Mouse (Mus musculus): ENCODE data around the gene Plxnd1.

Plxnd1 gene

DNA sequence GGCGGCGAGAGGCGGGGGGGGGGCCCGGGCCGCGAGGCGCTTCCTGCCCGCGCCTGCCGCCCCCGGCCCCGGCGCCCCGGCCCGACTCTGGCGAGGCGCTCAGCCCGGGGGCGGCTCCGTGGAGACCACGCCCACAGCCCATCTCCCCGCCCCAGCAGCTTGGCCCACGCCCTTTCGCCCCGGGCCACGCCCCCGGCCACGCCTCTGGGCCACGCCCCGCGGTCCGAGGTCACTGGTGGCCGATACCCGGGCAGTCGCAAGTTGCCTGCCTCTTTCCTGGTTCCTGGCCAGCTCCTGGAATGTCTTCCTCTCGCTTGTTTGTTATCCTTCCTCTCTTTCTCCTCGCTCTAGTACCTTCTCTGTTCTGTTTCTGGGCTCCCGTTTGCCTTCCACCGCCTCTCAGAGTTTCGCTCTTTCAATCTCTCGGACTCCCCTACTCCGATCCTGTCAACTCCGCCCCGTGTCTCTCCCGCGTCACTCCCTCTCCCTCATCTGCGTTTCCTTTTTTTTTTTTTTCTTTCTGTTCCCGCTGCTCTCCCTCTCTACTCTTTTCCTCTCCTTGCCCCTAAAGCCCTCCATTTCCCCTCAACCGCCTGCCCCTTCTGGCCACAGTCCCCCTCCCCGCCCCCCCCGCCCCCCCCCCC is at the start of gene Plxnd1:
Gene Plxnd1, minus strand, starts transcription at position 129 of the 644 bp plus-strand sequence.
- peak; percentile 91 for DNase-seq

GRCm38 (mm10) chr6:116044039-116044438 is 49.2 kb upstream of the Plxnd1 start:
- DNase-seq: no peak

GRCm38 (mm10) chr6:116038222-116038621 is 43.4 kb upstream of the Plxnd1 start:
- DNase-seq: no peak

- DNase-seq: no peak
These were observed 42.6 kb upstream of the Plxnd1 start for GRCm38 (mm10) chr6:116037281-116037831.

- DNase-seq: no peak
These were observed 41.8 kb upstream of the Plxnd1 start for GRCm38 (mm10) chr6:116036555-116036954.

GRCm38 (mm10) chr6:116031052-116031451 is 36.2 kb upstream of the Plxnd1 start:
- no peak for DNase-seq

DNA sequence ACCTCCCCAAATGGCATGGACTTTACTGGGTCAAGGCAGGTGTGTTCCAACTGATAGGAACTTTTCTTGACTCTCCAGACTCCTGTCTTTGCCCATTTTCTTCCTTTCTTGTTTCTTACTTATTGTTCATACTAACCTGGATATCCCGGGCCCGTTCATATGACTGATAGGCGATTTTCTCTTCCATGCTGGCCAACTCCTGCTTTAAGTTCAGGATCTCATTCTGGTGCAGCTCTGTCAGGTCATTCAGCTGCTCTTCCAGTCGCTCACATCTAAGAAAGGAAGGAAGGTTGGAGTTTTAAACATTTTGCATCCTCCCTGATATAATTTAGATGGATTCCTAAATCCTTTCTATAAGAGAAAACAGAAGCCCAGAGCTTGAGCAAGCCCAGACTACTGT is 29.9 kb upstream of the Plxnd1 start:
- DNase-seq: no peak

GRCm38 (mm10) chr6:116021961-116022485 is 27.2 kb upstream of the Plxnd1 start:
- peak; percentile 24 for DNase-seq

DNA sequence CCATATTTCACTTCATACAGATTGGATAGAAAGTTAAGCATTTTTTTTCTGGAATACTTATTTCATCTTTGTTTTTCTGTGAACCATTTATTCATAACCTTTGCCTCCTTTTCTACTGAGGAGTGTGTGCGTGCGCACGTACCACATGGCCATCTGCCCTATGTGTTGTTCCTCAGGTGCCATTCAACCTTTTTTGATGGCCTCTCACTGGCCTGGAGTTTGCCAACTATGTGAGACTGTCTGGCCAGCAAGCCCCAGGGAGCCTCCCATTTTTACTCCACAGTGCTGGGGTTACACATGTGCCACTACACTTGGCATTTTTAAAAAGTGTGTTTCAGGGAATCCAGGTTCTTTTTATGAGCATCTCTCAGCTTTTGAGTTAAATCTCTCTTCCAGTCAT is 21.1 kb upstream of the Plxnd1 start:
- no peak for DNase-seq

GRCm38 (mm10) chr6:116014111-116014510 is 19.3 kb upstream of the Plxnd1 start:
- no peak for DNase-seq

DNA sequence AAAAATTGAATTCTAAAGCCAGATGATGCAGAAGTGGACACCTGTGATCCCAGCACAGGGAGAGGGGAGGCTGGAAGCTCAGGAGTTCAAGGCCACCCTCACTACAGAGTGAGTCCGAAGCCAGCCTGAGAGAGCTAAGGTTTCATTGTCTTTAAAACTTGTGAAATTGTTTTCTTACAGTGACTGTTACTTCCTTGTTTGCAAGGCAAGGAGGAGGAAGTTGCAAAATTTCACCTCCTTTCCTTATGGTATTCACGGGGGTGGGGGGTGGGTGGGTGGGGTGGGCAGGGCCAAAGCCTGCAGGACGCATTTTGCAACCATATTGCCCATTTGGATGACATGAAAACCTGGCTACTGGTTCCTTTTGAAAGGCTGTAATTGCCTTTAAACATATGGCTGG is 18.9 kb upstream of the Plxnd1 start:
- DNase-seq: no peak

DNA sequence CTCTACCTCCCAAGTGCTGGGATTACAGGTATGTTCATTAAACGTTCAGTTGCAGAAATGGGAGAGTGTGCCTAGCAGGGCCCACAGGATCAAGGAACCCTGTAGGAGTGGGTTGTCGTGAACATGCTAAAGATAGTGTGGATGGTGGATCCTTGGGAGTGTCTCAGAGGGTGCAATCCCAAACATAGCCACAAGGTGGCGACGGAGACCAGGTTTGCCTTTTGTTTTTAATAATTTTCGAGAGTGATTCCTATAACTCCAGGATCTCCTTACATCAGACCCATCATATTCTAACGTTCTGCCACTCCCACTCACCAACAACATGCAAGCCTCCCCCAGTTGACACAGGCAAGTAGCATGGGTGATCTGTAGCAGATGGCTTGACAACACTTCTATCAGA is 15.7 kb upstream of the Plxnd1 start:
- DNase-seq: peak; percentile 80

GRCm38 (mm10) chr6:116009426-116009825 is 14.6 kb upstream of the Plxnd1 start:
- DNase-seq: no peak

DNA sequence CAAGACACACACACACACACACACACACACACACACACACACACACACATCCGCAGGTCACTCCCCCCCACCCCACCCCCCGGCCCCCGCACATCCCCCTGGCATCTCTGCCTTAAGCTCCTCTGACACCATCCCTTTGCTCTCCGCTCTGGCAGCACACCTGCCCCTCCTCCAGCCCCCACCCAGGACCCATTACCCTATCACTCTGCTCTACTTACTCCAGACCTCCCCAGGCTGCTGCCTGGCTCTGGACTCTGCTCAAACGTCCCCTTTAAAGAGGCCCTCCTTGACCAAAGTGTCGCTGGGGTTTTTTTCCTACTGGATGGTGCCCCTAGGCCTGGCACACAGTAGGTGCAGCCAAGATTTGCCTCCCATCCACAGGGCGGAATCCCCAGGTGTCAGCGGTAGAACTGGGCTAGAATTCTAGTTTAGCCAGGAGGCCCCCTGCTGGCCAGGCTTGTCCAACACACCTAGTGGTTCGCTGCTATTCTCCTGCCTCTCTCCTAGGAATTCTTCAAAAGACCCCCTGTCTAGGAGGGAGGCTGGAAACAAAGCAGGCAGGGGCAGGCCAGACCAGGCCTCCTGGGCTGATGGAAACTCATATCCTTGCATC is 12.9 kb upstream of the Plxnd1 start:
- DNase-seq: peak; percentile 81

GRCm38 (mm10) chr6:116006731-116007130 is 11.9 kb upstream of the Plxnd1 start:
- DNase-seq: no peak

GRCm38 (mm10) chr6:116005959-116006288 is 11.1 kb upstream of the Plxnd1 start:
- no peak for DNase-seq

DNA sequence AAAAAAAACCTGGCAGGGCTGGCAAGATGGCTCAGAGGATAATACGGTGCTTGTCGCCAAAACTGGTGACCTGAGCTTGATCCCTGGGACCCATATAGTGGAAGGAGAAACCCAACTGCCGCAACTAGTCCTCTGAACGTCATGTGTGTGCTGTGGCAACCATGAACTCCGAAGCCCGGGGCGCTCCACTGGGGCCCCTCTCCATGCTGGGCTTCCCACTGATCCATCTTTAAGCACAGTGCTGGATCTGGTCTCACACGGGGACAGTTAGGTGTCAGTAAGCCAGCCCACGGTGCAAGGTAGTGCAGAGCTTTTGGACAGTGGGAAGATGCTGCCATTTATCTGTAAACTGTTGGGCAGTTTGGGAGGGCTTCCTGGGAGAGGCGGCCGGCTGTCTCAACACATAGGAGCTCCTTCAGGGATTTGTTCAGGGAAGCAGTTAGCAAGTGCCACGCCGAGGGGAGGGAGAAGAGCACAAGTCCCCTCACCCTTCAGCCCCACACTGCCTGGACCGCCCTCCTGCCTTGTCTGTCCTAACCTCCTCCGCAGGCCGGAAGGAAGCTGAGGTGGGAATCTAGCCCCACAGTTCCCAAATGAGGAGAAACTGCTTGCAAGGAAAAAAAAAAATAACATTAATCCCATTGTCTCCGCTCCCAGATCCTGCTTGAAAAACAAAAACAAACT is 10.6 kb upstream of the Plxnd1 start:
- DNase-seq: no peak

GRCm38 (mm10) chr6:116004716-116005115 is 9.9 kb upstream of the Plxnd1 start:
- no peak for DNase-seq

DNA sequence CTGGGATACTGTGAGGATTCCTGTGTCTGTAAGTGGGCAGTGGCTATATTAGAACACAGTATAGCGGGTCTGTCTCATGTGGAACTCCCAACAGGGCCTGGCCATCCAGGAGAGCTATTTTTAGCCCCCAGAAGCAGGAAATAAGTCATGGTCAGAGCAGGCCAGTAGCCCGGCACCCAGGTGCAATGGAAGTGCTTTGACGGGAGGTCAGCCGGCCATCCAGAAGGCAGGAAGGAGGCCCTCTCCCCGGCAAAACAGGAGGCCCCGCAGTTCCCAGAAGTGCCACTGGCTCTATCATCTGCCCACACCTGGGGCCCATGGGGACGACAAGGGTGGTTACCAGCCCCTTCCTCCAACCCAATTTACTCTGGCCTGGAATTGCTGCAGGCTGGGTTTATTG is 9.3 kb upstream of the Plxnd1 start:
- DNase-seq: no peak

GRCm38 (mm10) chr6:116003516-116003915 is 8.7 kb upstream of the Plxnd1 start:
- DNase-seq: no peak

GRCm38 (mm10) chr6:116002311-116003104 is 7.7 kb upstream of the Plxnd1 start:
- DNase-seq: no peak

- DNase-seq: no peak
These were observed 6.0 kb upstream of the Plxnd1 start for GRCm38 (mm10) chr6:116000851-116001250.

DNA sequence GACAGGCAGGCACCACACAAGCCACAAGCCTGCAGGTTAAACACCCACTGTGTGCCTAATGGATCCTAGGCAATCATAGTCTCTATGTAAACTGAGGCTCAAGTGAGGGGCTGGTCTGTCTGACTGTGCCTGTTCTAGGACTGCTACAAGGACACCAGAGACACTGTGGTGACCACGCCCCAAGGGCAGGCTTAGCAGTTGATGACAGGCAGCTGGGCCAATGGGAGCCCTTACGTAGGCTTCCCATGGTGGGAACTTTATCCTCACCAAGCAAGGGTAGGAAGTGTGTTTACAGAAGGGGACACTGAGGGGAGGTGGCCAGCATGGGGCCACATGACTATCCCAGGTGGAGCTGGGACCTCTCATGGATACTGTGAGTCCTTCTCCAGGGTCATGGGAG is 4.4 kb upstream of the Plxnd1 start:
- DNase-seq: no peak
